Mouse (Mus musculus) G1E-ER4 (cell line): ENCODE data around the gene Ngdn. TPM values are rescaled to one million over a fixed set of nuclear protein-coding genes. Genes with fewer than 3 reads are reported as not detected.

ENCODE experiments used
- GATA1 ChIP-seq: IDR thresholded peaks from one replicate; pipeline ENCODE4 v1.8.0; 2012; ENCODE audit warnings: low read length, inconsistent platforms
- polyA plus RNA-seq: library from polyadenylated mRNA; stranded (reverse); fragments of >175 nt; gene quantifications from 2 replicates; pipeline ENCODE4 v1.2.3, GENCODE M21; 2012

Ngdn gene
- polyA plus RNA-seq, 1 experiment: 43.5 TPM

- no peak for TF ChIP-seq GATA1
Measured at GRCm38 (mm10) chr14:54995457-54996138, 19.7 kb upstream of the Ngdn start.

DNA sequence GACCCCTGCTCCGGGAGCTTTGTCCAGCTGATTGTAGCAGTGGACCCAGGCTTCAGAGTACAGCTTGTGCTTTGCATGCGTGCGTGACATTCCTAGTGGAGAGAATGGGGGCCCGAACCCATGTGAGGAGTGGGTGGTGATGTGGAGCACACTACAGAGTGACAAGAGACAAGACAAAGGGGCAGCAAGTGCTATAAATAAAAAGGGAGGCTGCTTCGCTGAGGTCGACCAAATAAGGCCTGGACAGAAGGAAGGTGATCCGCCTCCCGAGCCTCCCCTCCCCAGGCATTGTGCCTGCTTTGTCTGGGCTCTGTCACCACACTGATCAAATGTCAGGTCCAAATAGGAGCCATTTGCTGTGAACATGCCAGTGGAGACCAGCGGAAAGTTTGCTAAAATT, 18.5 kb upstream of the Ngdn start:
- no peak for TF ChIP-seq GATA1

GRCm38 (mm10) chr14:54997297-54997696, 18.0 kb upstream of the Ngdn start:
- TF ChIP-seq GATA1: no peak

GRCm38 (mm10) chr14:54998680-54999079, 16.6 kb upstream of the Ngdn start:
- TF ChIP-seq GATA1: no peak

DNA sequence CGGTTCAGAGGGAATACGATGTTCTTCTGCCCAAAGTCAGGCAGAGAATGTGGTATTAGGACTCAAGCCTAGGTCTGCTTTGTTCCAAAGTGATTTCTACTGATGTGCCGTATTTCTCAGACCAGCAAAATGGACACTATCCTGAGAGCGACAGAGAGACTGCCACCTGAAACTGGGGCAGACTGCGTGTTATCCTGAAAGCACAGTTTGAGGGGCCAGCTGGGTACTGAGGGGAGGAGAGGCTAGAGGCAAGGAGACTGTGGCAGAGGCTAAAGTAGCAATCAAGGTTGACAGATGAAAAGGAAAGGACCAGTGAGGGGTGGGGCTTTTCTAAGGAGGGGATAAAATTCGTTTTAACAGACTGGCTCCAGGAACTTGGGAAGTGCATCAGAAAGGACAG, 14.4 kb upstream of the Ngdn start:
- no peak for TF ChIP-seq GATA1

- TF ChIP-seq GATA1: no peak
Measured at GRCm38 (mm10) chr14:55001446-55001845, 13.8 kb upstream of the Ngdn start.

DNA sequence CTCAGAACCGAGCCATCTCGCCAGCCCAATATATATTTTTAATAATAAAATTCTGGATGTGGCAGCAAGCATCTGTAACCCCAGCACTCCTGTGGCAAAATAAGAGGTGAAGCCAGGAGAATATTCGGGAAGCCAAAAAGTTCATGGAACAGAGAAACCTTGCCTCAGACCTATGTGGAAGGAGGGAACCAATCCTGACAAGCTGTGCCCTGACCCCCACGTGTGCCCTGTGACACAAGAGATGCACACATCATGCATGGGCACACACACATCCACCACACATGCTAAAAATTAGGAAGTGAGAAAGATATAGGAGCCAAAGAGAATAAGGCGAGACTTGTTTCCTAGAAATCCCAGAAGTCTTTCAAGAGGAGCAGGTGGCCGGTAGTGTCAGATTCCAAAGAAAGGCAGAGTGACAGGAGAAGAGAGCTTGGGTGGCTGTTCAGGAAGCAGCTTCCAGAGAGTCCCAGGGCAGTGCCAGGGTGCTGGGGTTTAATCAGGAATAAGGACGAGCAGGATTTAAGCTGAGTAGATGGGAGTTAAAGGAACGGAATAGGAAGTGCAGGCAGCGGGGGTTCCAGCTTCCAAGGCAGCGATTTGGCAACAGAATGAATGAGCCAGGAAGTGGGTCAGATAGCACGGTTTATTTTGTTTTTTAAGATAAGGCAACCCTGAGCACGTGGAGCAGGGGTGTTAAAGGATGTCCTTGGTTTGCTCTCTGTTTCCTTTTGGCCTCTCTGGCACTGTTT, 13.1 kb upstream of the Ngdn start:
- no peak for TF ChIP-seq GATA1

DNA sequence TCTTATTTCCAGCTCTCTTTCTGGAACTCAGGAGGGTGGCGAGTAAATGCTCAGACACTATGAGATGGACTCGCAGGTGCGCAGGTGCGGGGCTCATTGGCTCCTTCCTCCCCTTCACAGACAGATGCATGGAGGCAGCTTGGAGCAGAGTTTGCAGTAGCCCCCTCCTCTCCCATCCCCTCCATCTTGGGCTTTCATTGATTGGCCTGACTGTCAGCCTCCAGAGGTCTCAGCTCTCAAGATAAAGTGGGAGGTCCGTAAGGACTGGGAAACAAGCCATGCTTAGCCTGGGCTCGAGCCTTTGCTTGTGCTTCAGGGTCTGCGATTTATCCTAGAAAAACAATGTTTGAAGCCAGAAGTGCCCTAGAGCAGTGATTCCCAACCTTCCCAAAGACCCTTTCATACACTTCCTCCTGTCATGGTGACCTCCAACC, 12.6 kb upstream of the Ngdn start:
- TF ChIP-seq GATA1: no peak

DNA sequence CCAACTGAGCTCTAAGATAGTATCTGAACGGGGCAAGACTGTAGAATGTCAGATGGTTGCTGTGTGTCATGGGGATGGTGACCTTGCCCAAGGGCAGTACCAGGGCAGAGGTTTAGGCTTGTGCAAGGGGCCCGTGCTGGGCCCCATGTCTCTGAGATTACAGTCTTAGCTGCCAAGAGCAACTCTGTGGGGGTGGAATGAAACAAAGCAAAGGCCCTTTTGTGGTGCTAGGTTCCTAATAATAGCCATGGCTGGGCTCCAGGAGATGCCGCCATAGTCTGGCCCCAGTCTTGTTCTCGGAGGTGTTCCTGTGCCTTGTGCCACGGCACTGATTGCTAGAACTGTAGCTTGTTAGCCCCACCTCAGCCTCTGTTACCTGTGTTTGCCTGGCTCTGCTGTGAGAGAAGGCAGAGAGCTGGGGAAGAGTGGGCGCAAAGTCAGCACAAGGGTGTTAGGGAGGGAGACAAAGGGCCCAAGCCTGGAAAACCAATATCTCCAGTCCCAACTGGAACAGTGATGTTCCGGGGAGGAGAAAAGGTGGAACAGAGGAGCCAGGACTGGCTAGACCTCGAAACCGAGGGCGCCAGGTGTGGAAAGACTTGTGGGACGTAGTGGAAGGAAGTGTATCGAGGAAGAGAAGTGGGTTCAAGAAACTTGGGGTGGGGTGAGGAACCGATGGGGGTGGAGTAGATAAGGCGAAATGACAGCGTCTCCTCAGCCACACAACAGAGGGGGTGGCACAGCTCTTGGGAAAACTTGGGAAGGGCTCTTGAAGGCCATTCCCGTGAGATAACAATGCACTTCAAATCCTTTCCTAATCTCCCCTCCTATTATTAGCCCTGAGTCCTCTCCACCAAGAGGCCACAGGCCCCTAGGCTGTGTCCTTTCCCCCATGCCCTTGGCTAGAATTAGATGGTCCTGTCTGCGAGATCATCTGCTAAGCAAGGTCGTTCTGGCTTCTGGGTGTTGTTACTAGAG, 11.1 kb upstream of the Ngdn start:
- TF ChIP-seq GATA1: no peak

DNA sequence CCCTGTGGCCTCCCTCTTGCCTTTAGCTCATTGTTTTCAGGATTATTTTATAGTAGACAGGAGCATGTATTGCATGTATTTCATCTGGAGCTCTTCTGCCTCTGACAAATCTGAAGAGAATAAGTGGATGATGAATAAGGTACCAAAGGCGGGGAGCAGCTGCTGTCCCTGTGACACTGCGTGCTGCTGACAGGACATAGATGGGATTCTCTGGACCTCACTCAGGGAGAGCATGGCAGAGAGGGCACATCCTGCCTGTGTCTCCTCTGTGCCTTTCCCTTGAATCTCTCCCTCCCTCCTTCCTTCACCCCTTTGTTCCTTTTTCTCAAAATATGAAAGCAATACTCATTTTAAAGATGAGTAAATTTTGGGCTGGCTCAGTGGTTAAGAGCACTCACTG, 9.7 kb upstream of the Ngdn start:
- no peak for TF ChIP-seq GATA1

DNA sequence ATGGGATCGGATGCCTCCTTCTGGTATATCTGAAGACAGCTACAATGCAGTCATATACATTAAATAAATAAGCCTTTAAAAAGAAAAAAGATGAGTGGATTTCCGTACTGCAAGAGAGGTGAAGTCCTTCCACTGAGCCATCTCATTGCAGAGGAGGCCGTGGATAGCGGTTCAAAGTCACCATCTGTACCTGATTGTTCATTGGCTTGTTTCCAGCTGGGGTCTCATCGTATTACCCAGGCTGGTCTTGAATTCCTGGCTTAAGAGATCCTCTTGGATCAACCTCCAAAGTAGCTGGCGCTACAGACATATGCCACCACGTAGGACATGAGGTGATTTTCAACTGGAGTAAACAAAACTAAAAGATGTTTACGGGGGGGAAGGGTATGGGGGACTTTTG, 9.3 kb upstream of the Ngdn start:
- TF ChIP-seq GATA1: no peak

DNA sequence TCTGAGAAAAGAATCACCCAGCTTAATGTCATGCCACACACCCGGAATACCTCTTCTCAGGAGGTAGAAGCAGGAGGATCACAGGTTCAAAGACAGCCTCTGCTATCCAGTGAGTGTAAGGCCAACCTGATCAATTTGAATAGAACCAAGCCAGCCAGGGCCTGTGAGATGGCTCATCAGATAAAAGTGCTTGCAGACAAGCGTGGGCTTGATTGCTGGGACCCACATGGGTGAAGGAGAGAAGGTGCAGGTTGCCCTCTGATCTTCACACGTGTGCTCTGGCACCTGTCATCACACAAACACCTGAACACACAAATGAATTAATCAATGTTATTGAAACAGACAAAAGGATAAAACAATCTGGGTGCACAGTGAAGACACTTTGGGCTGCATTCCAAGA, 8.7 kb upstream of the Ngdn start:
- no peak for TF ChIP-seq GATA1

DNA sequence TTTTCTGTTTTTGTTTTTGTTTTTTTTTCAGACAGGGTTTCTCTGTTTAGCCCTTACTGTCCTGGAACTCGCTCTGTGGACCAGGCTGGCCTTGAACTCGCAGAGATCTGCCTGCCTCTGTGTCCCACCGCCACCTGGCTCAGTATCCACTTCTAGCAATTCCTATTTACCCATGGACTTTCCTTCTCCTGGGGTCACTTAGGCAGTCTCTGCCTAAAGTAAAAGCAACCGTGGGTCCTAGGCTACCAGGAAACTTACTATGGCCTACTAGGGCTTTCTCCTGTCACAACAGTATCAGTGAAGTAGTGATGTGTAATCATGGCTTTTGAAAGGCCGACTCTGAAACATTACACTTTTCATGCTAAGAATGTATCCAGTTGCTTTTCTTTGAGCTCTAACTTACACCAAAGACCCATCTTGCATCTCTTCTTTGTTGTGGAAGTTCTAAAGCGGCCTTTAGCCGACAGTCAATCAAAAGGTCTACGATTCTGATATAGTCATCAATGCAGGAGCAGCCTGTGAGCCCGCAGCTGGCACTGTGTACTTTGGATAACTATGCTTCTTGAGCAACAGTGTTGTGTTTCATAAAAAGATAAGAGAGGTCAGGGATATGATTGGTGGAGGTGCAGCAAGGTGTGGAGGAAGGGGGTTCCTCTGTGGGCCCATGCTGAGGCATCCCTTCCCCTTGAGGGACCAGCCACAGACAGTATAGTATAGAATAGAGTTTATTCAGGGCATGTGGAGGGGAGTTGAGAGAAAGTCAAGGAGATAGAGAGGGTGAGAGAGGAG, 7.9 kb upstream of the Ngdn start:
- TF ChIP-seq GATA1: no peak

DNA sequence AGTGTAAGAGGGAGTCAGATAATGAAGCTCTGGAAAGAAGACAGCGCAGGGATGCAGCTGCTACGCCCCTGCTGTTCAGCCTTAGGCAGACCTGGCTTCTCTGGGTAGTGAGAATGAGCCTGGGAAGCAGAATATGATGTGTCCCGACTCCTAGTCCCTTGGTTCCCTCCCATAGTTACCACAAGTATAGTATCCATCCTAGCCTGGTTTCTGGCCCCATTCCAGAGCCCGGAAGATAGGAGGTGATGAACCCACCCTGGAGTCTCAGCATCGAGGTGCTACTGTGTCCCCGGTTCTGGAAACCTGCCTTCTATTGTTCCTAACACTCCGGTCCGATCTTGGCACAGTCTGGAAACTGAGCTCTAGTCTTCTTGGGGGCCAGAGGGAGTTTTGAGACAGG, 6.8 kb upstream of the Ngdn start:
- TF ChIP-seq GATA1: no peak

GRCm38 (mm10) chr14:55011116-55011515, 4.1 kb upstream of the Ngdn start:
- TF ChIP-seq GATA1: no peak

DNA sequence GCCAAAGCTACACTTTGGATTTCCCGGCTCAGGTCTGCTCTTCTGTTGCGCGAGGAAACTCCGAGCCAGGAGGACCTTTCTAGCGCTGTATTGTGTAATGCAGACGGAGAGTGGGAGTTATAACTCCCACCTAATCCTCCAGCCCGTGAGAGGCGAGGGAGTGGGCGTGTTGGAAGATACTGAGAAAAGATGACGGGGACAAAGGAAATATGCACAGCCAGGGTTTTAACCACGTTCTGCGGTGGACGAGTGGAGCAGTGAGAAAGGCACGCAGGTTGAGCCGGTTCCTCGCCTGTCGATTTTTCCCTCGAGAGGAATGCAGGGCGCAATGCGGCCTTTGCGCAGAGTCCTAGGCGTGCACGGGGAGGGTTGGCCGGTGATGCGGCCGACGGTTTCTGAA, 663 bp upstream of the Ngdn start:
- no peak for TF ChIP-seq GATA1
